Mouse (Mus musculus) adipocyte (in vitro differentiated cells): ENCODE results near the gene Cacna1a.

Source experiments
- DNase-seq: peaks from one replicate; pipeline ENCODE4 v3.0.0-alpha.2; 2016; ENCODE audit warnings: low spot score

Cacna1a gene

GRCm38 (mm10) chr8:84388275-84388674 lies at the start of gene Cacna1a:
TSS of gene Cacna1a (plus strand) at chr8:84388440.
- DNase-seq, result no peak

- DNase-seq, result no peak
These were observed 49.7 kb upstream of the Cacna1a start for GRCm38 (mm10) chr8:84338493-84338892.

DNA sequence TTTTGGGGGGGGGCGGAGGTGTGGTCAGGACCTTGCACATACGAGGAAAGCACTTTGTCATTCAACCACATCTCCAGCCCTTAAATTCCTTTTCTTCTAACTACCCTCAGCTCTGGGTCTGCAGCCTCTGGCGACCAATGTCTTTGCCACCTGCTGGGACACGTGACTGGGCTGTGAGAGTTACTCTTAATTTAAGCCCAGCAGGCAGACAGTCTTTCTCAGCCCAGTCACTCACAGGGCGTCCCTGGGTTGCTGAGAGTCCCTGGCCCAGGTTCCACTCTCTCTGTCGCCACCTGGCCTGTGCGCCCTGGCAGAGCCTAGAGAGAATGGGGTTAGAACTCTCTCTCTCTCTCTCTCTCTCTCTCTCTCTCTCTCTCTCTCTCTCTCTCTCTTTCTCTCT lies 48.9 kb upstream of the Cacna1a start:
- no peak for DNase-seq

GRCm38 (mm10) chr8:84339867-84340266 lies 48.4 kb upstream of the Cacna1a start:
- DNase-seq, result no peak

DNA sequence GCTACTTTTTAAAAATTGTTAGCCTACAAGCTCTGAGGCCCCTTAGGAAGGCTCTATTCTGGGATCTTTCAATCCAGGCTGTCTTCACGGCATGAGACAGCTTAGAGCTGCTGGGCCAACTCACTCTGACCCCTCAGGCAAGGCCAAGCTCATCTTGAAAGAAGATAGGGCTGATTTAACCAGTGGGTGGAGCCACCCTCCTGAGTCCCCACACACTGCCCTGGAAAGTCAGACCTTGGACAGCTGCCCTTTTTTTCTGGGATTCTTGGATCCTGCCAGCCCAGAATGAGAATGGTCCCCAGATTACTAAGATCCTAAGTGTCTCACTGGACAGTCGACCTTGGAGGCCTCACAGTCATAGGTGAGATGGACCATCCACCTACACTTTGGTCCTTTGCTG lies 47.6 kb upstream of the Cacna1a start:
- peak; percentile 30 for DNase-seq

DNA sequence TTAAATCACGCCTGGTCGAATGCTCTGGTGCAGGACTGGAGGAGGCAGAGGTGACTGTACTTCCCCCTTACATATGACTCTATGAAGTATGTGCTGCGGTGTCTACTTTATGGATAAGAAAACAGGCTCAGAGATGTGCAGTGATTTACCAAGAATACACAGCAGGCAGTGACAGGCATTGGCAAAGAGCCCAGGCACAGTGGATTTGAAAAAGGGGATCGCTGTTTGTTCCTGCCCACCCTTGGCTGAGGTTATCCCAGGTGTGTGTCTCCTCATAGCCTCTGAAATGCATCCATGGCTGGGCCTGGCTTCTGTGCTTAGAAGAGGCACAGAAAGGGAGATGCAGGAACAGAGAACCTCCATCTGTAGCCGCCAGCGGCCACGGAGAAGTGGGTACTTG lies 42.7 kb upstream of the Cacna1a start:
- DNase-seq, result no peak

- peak; percentile 37 for DNase-seq
These were observed 41.8 kb upstream of the Cacna1a start for GRCm38 (mm10) chr8:84346421-84346820.

DNA sequence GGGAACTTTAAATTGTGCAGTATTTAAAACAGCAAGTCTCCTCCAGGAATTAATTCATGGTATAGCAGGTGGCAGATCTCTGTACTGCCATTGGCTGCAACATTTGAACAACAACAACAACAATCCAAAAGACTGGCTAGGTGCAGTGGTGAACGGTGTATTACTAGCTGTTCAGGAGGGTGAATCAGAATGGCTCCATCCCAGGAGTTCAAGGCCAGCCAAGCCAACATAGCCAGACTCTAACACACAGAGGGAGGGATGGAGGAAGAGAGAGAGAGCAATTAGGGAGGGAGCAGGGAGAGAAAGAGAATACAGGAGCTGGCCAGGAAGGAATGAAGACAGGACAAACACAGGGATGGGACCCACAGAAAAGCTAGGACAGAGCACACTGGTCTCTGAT lies 38.7 kb upstream of the Cacna1a start:
- no peak for DNase-seq

DNA sequence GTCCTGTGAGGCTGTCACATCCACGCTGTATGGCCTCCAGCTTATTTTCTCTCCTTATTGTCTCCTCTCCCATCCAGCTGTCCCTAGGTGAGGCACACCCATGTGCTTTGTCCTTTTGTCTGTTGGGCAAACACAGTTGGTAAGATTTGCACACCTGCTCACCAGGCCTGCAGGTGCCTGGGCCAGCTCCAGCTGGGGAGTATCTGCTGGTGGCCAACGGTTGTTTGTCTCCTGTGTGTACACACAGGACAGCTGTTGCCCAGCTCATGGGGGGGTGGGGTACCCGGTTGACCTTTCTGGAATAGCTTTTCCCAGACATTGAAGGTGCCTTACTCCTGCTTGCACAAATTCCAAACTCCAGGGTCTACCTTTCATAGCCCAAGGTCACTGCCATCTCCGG lies 37.3 kb upstream of the Cacna1a start:
- no peak for DNase-seq

DNA sequence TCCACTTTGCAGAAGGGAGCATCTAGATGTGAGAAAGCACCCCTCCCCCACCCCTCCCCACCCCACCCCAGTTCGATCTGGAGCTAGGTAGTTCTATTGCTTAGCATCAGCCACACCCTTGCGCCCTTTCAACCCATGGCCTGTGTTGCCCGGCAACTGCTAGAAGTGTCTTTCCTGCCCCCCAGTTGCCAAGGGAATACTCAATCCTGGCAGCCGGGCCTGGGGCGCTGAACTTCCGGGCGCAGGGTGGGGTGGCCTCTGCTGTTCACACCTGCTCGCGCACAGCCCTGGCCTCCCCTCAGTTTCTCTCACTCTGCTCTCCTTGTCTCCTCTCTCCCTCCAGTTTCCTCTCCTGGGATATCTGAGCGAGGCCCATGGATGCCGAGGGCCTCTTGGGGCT lies 31.8 kb upstream of the Cacna1a start:
- DNase-seq, result no peak

- peak; percentile 84 for DNase-seq
These were observed 30.4 kb upstream of the Cacna1a start for GRCm38 (mm10) chr8:84357631-84358371.

- peak; percentile 62 for DNase-seq
These were observed 24.7 kb upstream of the Cacna1a start for GRCm38 (mm10) chr8:84363428-84364134.

GRCm38 (mm10) chr8:84365197-84365596 lies 23.0 kb upstream of the Cacna1a start:
- DNase-seq, result no peak

- DNase-seq, result no peak
These were observed 17.3 kb upstream of the Cacna1a start for GRCm38 (mm10) chr8:84370972-84371371.

DNA sequence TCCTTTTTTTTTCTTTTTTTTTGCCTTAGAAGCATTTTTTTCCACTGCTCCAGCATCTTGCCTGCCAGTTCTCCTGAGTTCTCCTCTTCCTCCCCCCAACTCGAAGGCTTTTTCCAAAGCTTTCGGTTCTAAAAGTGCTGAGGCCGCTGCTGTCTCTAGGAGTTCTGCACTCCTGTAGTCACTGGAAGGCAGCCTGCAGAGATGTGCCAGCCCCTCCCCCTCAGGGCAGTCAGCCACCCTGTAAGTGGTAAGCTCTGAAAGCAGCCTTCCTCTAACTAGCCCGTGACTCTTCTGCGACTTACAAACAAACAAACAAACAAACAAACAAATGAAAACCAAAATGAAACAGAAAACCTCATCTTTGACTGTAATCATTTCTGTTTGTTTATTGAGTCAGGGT lies 13.2 kb upstream of the Cacna1a start:
- no peak for DNase-seq

GRCm38 (mm10) chr8:84375803-84376202 lies 12.4 kb upstream of the Cacna1a start:
- no peak for DNase-seq

- no peak for DNase-seq
These were observed 11.7 kb upstream of the Cacna1a start for GRCm38 (mm10) chr8:84376564-84376963.

GRCm38 (mm10) chr8:84381676-84382075 lies 6.6 kb upstream of the Cacna1a start:
- no peak for DNase-seq

DNA sequence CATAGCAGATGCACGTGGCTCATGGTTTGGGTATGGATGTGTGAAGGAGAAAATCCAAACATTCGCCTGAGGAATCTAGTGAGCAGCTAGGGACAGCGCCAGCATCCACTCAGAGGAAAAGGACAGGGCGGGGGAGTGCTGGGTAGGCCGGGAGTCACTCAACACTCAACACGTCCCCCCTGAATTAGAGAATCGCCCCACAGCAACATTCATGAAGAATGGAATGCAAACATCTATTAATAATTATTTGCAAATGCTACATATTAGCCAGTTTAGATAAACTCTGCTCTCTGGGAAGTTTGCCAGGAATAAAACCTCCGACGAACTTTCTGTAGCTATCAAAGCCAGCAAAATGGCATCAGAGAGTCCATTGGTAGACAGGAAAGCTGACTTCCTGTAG lies 533 bp downstream of the Cacna1a start:
- no peak for DNase-seq

- DNase-seq, result no peak
These were observed 933 bp downstream of the Cacna1a start for GRCm38 (mm10) chr8:84389173-84389572.

- DNase-seq, result no peak
These were observed 3.4 kb downstream of the Cacna1a start for GRCm38 (mm10) chr8:84391611-84392010.

DNA sequence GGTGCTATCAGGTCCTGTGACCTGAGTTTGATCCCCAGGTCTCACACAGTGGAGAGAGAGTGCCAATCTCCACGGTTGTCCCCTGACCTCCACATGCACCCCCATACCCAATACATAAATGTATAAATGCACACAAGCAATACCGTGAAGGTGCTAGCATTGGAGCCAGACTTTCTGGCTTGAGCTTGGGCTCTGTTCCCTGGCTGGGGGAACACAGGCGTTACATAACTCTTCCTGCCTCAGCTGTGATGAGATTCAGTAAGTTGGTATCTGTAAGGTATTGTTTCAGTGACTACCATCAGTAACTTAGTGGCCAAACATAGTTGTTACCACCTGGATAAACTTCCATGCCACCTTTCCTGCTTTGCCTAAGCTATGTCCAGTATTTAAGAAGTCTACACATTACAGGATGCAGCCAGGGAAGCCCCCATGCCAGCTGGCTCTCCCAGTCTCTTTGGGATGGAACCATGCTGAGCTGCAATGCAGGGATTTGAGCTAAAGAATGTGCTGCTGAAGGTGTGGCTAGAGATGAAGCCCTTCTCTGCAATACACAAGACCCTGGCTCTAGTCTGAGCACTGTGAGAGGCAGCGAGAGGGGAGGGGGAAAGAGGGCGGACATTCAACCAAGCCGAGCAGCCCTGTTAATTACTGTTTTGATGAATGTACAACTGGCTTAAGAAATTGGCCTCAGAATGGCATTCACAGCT lies 7.7 kb downstream of the Cacna1a start:
- DNase-seq, result no peak
